Mouse (Mus musculus): Measurements from ENCODE around the gene 4930595D18Rik.

GRCm38 (mm10) chr12:111119506-111120085 lies 64.7 kb downstream of the 4930595D18Rik start:
- TF ChIP-seq CTCF (IDR thresholded peaks at IDR 0.05; ENCODE audit: low read depth, low read length) (no peak), POLR2A (IDR thresholded peaks at IDR 0.05; ENCODE audit: extremely low read depth, insufficient read depth, low read length) (no peak)

All from liver, adult 2 months (tissue).